Mouse (Mus musculus): Measurements from ENCODE around the gene Synj2.

Synj2 gene

GRCm38 (mm10) chr17:5935680-5936079 lies 5.4 kb upstream of the Synj2 start:
- no peak for DNase-seq

- DNase-seq = no peak
These were observed 4.8 kb upstream of the Synj2 start for GRCm38 (mm10) chr17:5936276-5936675.

GRCm38 (mm10) chr17:5937441-5937840 lies 3.6 kb upstream of the Synj2 start:
- no peak for DNase-seq

GRCm38 (mm10) chr17:5939871-5940270 lies 1.2 kb upstream of the Synj2 start:
- peak in 1 of 2 experiments; percentile 34 for DNase-seq

- DNase-seq = peak; percentile 88 to 93
These were observed 288 bp upstream of the Synj2 start for GRCm38 (mm10) chr17:5940792-5941191.

GRCm38 (mm10) chr17:5942156-5942555 lies 1.1 kb downstream of the Synj2 start:
- DNase-seq = no peak

- no peak for DNase-seq
These were observed 2.0 kb downstream of the Synj2 start for GRCm38 (mm10) chr17:5943053-5943452.

- DNase-seq = no peak
These were observed 6.0 kb downstream of the Synj2 start for GRCm38 (mm10) chr17:5947039-5947438.

GRCm38 (mm10) chr17:5952455-5952854 lies 11.4 kb downstream of the Synj2 start:
- no peak for DNase-seq

GRCm38 (mm10) chr17:5956350-5957000 lies 15.4 kb downstream of the Synj2 start:
- no peak for DNase-seq

GRCm38 (mm10) chr17:5957097-5957496 lies 16.0 kb downstream of the Synj2 start:
- DNase-seq = no peak

- no peak for DNase-seq
These were observed 17.1 kb downstream of the Synj2 start for GRCm38 (mm10) chr17:5958229-5958628.

GRCm38 (mm10) chr17:5958636-5959035 lies 17.6 kb downstream of the Synj2 start:
- no peak for DNase-seq

GRCm38 (mm10) chr17:5959096-5959495 lies 18.0 kb downstream of the Synj2 start:
- no peak for DNase-seq

GRCm38 (mm10) chr17:5959802-5960201 lies 18.7 kb downstream of the Synj2 start:
- DNase-seq = peak; percentile 31 to 52

- no peak for DNase-seq
These were observed 22.7 kb downstream of the Synj2 start for GRCm38 (mm10) chr17:5963766-5964165.

GRCm38 (mm10) chr17:5965084-5965781 lies 24.2 kb downstream of the Synj2 start:
- DNase-seq = no peak

GRCm38 (mm10) chr17:5966706-5967105 lies 25.6 kb downstream of the Synj2 start:
- no peak for DNase-seq

GRCm38 (mm10) chr17:5968562-5968961 lies 27.5 kb downstream of the Synj2 start:
- DNase-seq = no peak

- DNase-seq = no peak
These were observed 28.2 kb downstream of the Synj2 start for GRCm38 (mm10) chr17:5969246-5969645.

- no peak for DNase-seq
These were observed 29.3 kb downstream of the Synj2 start for GRCm38 (mm10) chr17:5970298-5970821.

GRCm38 (mm10) chr17:5973536-5973935 lies 32.5 kb downstream of the Synj2 start:
- DNase-seq = no peak

GRCm38 (mm10) chr17:5975099-5975977 lies 34.3 kb downstream of the Synj2 start:
- peak; percentile 55 to 72 for DNase-seq
